Mouse (Mus musculus): ENCODE measurements around the gene Ntrk3. TPM values are rescaled to one million over a fixed set of nuclear protein-coding genes. Genes with fewer than 3 reads are reported as not detected.

Gene Ntrk3
- polyA plus RNA-seq, 1 experiment from 2014 or later, result 1.3 TPM

DNA sequence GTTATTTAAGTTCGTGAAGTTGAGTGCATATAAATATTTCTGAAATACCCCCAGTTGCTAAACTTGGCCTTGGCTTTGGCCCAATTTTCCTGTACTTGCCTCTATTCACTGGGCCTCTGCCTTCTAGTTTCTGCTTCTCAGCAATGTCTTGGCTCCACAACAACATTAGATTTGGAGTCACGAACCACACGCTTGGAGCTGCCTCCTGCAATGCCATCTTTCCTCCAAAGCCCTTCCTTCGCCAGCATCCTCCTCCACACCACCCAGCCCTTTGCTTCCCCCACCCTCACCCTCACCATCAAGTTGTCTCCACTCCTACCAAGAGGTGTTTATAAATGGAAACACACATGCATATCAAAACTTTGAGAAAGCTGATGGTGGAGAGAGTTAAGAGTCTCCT, 340.6 kb downstream of the Ntrk3 start:
- WGBS, result 72% methylated on average over 4 of the region's 4 CpGs
- no peak overlapping the region for H3K9ac ChIP-seq (ENCODE audit: low read length)
- no peak for ATAC-seq (ENCODE audit: insufficient number of reproducible peaks, insufficient read depth, low FRiP score, low read depth)

GRCm38 (mm10) chr7:78390019-78390418, 347.8 kb downstream of the Ntrk3 start:
- H3K36me3 ChIP-seq (ENCODE audit: control insufficient read depth, insufficient read depth, low read length), result no peaks in the 10 kb centered on the region
- no peak for ATAC-seq (ENCODE audit: insufficient number of reproducible peaks, insufficient read depth, low FRiP score, low read depth)
- H3K9me3 ChIP-seq (ENCODE audit: control insufficient read depth, low read length), result no peaks in the 10 kb centered on the region
- no peak overlapping the region for H3K4me2 ChIP-seq (ENCODE audit: low read length)
- H3K27ac ChIP-seq (replicated peaks in 1 of 2; ENCODE audit: control insufficient read depth in 1 of 2, insufficient read depth in 1 of 2, low read depth in 2 of 2, low read length in 2 of 2), result no peak overlapping the region
- no peaks in the 10 kb centered on the region for H3K27me3 ChIP-seq (ENCODE audit: control insufficient read depth, insufficient read depth, low read length)
- no peak overlapping the region for H3K4me3 ChIP-seq (ENCODE audit: control insufficient read depth in 1 of 2, insufficient read depth in 1 of 2, low read depth in 1 of 2, low read length in 2 of 2)
- 86% methylated on average over 3 of the region's 3 CpGs for WGBS
- H3K9ac ChIP-seq (ENCODE audit: low read length), result no peak overlapping the region
- no peaks in the 10 kb centered on the region for H3K4me1 ChIP-seq (ENCODE audit: control insufficient read depth in 2 of 2, insufficient read depth in 2 of 2, low read length in 2 of 2)

More for the DNA sequence above, 340.6 kb downstream of the Ntrk3 start:
- Histone ChIP-seq H3K4me1 (ENCODE audit: control insufficient read depth in 2 of 2, insufficient read depth in 2 of 2, low read length in 2 of 2) (no peaks in the 10 kb centered on the region), H3K4me3 (ENCODE audit: control insufficient read depth in 1 of 2, insufficient read depth in 1 of 2, low read depth in 1 of 2, low read length in 2 of 2) (no peak overlapping the region), H3K27me3 (ENCODE audit: control insufficient read depth, insufficient read depth, low read length) (no peaks in the 10 kb centered on the region), H3K36me3 (ENCODE audit: control insufficient read depth, insufficient read depth, low read length) (no peaks in the 10 kb centered on the region), H3K9me3 (ENCODE audit: control insufficient read depth, low read length) (no peaks in the 10 kb centered on the region), H3K27ac (replicated peaks in 1 of 2; ENCODE audit: control insufficient read depth in 1 of 2, insufficient read depth in 1 of 2, low read depth in 2 of 2, low read length in 2 of 2) (no peak overlapping the region), H3K4me2 (ENCODE audit: low read length) (no peak overlapping the region)

DNA sequence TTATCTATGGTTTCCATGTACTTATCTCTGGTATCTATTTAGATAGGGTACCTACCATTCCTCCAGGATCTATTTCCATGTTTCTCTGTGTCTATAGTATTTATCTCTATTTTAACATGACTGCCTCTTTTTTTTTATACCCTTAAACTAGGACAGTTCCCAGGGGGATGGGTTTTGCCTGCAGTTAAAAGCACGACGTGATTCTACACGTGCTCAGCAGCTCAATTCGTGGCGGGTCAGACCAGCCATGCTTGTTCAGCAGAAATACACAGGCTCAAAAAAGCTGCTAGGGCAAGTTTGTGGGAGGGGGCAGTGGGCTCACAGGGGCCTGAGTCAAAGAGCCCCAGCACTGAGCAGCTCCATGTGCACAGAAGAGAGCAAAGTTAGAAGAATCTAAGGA, 349.7 kb downstream of the Ntrk3 start:
- no peaks in the 10 kb centered on the region for H3K27me3 ChIP-seq (ENCODE audit: control insufficient read depth, insufficient read depth, low read length)
- H3K4me1 ChIP-seq (ENCODE audit: control insufficient read depth in 2 of 2, insufficient read depth in 2 of 2, low read length in 2 of 2), result no peaks in the 10 kb centered on the region
- H3K27ac ChIP-seq (replicated peaks in 1 of 2; ENCODE audit: control insufficient read depth in 1 of 2, insufficient read depth in 1 of 2, low read depth in 2 of 2, low read length in 2 of 2), result no peak overlapping the region
- H3K4me2 ChIP-seq (ENCODE audit: low read length), result no peak overlapping the region
- H3K9me3 ChIP-seq (ENCODE audit: control insufficient read depth, low read length), result no peaks in the 10 kb centered on the region
- 82% methylated on average over 5 of the region's 5 CpGs for WGBS
- H3K4me3 ChIP-seq (ENCODE audit: control insufficient read depth in 1 of 2, insufficient read depth in 1 of 2, low read depth in 1 of 2, low read length in 2 of 2), result no peak overlapping the region
- no peaks in the 10 kb centered on the region for H3K36me3 ChIP-seq (ENCODE audit: control insufficient read depth, insufficient read depth, low read length)
- no peak for ATAC-seq (ENCODE audit: insufficient number of reproducible peaks, insufficient read depth, low FRiP score, low read depth)
- H3K9ac ChIP-seq (ENCODE audit: low read length), result no peak overlapping the region

DNA sequence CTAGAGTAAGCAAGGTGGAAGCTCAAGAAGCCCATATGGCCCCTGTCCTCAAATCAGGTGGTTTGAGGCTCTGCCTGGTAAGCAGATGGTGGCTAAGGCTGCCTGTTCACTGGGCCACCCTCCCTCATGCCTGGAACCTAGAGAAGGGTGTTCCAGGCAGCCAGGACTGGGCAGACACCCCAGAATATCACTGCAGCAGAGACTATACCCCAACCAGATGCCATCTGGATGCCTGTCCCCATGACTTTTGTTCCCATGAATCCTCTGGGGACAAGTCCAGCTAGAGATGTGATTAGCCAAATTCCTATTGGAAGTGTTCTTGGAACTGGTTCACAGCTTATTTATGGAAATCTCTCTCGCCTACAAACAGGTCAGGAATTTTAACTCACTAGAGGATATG, 351.8 kb downstream of the Ntrk3 start:
- Histone ChIP-seq H3K9me3 (ENCODE audit: control insufficient read depth, low read length) (no peaks in the 10 kb centered on the region), H3K4me2 (ENCODE audit: low read length) (no peak overlapping the region), H3K36me3 (ENCODE audit: control insufficient read depth, insufficient read depth, low read length) (no peaks in the 10 kb centered on the region), H3K9ac (ENCODE audit: low read length) (no peak overlapping the region), H3K27ac (replicated peaks in 1 of 2; ENCODE audit: control insufficient read depth in 1 of 2, insufficient read depth in 1 of 2, low read depth in 2 of 2, low read length in 2 of 2) (no peak overlapping the region), H3K4me1 (ENCODE audit: control insufficient read depth in 2 of 2, insufficient read depth in 2 of 2, low read length in 2 of 2) (no peaks in the 10 kb centered on the region), H3K27me3 (ENCODE audit: control insufficient read depth, insufficient read depth, low read length) (no peaks in the 10 kb centered on the region), H3K4me3 (ENCODE audit: control insufficient read depth in 1 of 2, insufficient read depth in 1 of 2, low read depth in 1 of 2, low read length in 2 of 2) (no peak overlapping the region)
- WGBS, result 23% methylated on average over 1 of the region's 1 CpGs
- ATAC-seq (ENCODE audit: insufficient number of reproducible peaks, insufficient read depth, low FRiP score, low read depth), result no peak

DNA sequence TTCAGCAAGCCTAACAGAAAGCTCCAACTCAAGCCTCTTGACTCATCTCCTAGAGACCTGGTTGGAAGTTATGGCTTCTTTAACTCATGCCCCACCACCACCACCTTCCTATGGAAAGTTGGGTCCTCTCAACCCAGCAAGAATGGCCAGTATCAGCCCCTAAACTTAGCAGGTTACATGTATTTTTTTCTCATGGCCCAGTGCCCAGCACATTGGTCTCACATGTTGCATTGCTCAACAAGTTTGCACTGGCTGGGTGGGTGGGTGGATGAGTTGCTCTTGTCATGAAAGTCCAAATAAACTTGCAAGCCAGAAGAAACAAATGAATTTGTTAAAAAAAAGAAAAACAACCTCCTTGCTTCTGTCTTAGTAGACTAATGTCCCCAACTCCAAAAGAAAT, 353.7 kb downstream of the Ntrk3 start:
- Histone ChIP-seq H3K36me3 (ENCODE audit: control insufficient read depth, insufficient read depth, low read length) (no peaks in the 10 kb centered on the region), H3K9ac (ENCODE audit: low read length) (no peak overlapping the region), H3K27me3 (ENCODE audit: control insufficient read depth, insufficient read depth, low read length) (no peaks in the 10 kb centered on the region), H3K4me1 (ENCODE audit: control insufficient read depth in 2 of 2, insufficient read depth in 2 of 2, low read length in 2 of 2) (no peaks in the 10 kb centered on the region), H3K4me3 (ENCODE audit: control insufficient read depth in 1 of 2, insufficient read depth in 1 of 2, low read depth in 1 of 2, low read length in 2 of 2) (no peak overlapping the region), H3K4me2 (ENCODE audit: low read length) (no peak overlapping the region), H3K27ac (replicated peaks in 1 of 2; ENCODE audit: control insufficient read depth in 1 of 2, insufficient read depth in 1 of 2, low read depth in 2 of 2, low read length in 2 of 2) (no peak overlapping the region), H3K9me3 (ENCODE audit: control insufficient read depth, low read length) (no peaks in the 10 kb centered on the region)
- ATAC-seq (ENCODE audit: insufficient number of reproducible peaks, insufficient read depth, low FRiP score, low read depth), result no peak

DNA sequence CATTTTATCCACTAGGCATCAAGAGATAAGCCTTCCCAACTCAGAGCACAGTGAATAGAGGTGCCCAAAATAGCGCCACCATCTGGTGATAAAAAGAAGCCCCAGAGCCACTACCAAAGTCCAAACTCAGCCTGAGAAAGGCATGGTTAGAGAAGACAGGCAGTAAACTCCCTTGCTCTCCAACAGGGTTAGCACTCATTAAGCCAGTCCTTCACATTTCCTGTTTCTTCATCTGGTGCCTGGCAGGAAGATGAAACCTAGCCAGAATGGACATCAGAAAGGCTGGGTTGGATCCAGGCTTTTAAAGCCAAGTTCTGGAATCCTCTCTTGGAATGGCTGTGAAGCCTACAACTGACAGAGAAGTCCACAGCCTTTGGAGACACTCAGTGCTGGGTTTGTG, 355.7 kb downstream of the Ntrk3 start:
- ATAC-seq (ENCODE audit: insufficient number of reproducible peaks, insufficient read depth, low FRiP score, low read depth), result no peak
- Histone ChIP-seq H3K4me1 (ENCODE audit: control insufficient read depth in 2 of 2, insufficient read depth in 2 of 2, low read length in 2 of 2) (no peaks in the 10 kb centered on the region), H3K4me2 (ENCODE audit: low read length) (no peak overlapping the region)

GRCm38 (mm10) chr7:78379784-78380183, 358.0 kb downstream of the Ntrk3 start:
- no peak overlapping the region for H3K27ac ChIP-seq (replicated peaks in 1 of 2; ENCODE audit: control insufficient read depth in 1 of 2, insufficient read depth in 1 of 2, low read depth in 2 of 2, low read length in 2 of 2)
- H3K4me3 ChIP-seq (ENCODE audit: control insufficient read depth in 1 of 2, insufficient read depth in 1 of 2, low read depth in 1 of 2, low read length in 2 of 2), result no peak overlapping the region
- no peak overlapping the region for H3K9ac ChIP-seq (ENCODE audit: low read length)
- H3K36me3 ChIP-seq (ENCODE audit: control insufficient read depth, insufficient read depth, low read length), result no peaks in the 10 kb centered on the region
- no peaks in the 10 kb centered on the region for H3K27me3 ChIP-seq (ENCODE audit: control insufficient read depth, insufficient read depth, low read length)
- 74% methylated on average over 5 of the region's 5 CpGs for WGBS
- no peaks in the 10 kb centered on the region for H3K4me1 ChIP-seq (ENCODE audit: control insufficient read depth in 2 of 2, insufficient read depth in 2 of 2, low read length in 2 of 2)
- ATAC-seq (ENCODE audit: insufficient number of reproducible peaks, insufficient read depth, low FRiP score, low read depth), result no peak
- H3K9me3 ChIP-seq (ENCODE audit: control insufficient read depth, low read length), result no peaks in the 10 kb centered on the region
- H3K4me2 ChIP-seq (ENCODE audit: low read length), result no peak overlapping the region

More for the DNA sequence above, 355.7 kb downstream of the Ntrk3 start:
- no peaks in the 10 kb centered on the region for H3K9me3 ChIP-seq (ENCODE audit: control insufficient read depth, low read length)
- no peaks in the 10 kb centered on the region for H3K27me3 ChIP-seq (ENCODE audit: control insufficient read depth, insufficient read depth, low read length)
- WGBS, result 19% methylated on average over 1 of the region's 1 CpGs
- H3K36me3 ChIP-seq (ENCODE audit: control insufficient read depth, insufficient read depth, low read length), result no peaks in the 10 kb centered on the region
- no peak overlapping the region for H3K9ac ChIP-seq (ENCODE audit: low read length)
- H3K27ac ChIP-seq (replicated peaks in 1 of 2; ENCODE audit: control insufficient read depth in 1 of 2, insufficient read depth in 1 of 2, low read depth in 2 of 2, low read length in 2 of 2), result no peak overlapping the region
- no peak overlapping the region for H3K4me3 ChIP-seq (ENCODE audit: control insufficient read depth in 1 of 2, insufficient read depth in 1 of 2, low read depth in 1 of 2, low read length in 2 of 2)

- 61% methylated on average over 2 of the region's 2 CpGs for WGBS
These were observed 359.5 kb downstream of the Ntrk3 start for GRCm38 (mm10) chr7:78378306-78378705.

More at GRCm38 (mm10) chr7:78378306-78378705, 359.5 kb downstream of the Ntrk3 start:
- Histone ChIP-seq H3K9me3 (ENCODE audit: control insufficient read depth, low read length) (no peaks in the 10 kb centered on the region), H3K4me2 (ENCODE audit: low read length) (no peak overlapping the region), H3K9ac (ENCODE audit: low read length) (no peak overlapping the region), H3K27me3 (ENCODE audit: control insufficient read depth, insufficient read depth, low read length) (no peaks in the 10 kb centered on the region), H3K4me1 (ENCODE audit: control insufficient read depth in 2 of 2, insufficient read depth in 2 of 2, low read length in 2 of 2) (no peaks in the 10 kb centered on the region), H3K27ac (replicated peaks in 1 of 2; ENCODE audit: control insufficient read depth in 1 of 2, insufficient read depth in 1 of 2, low read depth in 2 of 2, low read length in 2 of 2) (no peak overlapping the region), H3K36me3 (ENCODE audit: control insufficient read depth, insufficient read depth, low read length) (no peaks in the 10 kb centered on the region), H3K4me3 (ENCODE audit: control insufficient read depth in 1 of 2, insufficient read depth in 1 of 2, low read depth in 1 of 2, low read length in 2 of 2) (no peak overlapping the region)
- ATAC-seq (ENCODE audit: insufficient number of reproducible peaks, insufficient read depth, low FRiP score, low read depth), result no peak

Data from heart, embryonic 14.5 days (tissue).